Mouse (Mus musculus) large intestine, adult 2 months (tissue): Measurements from ENCODE around the gene Snx9. TPM values are rescaled to one million over a fixed set of nuclear protein-coding genes. Genes with fewer than 3 reads are reported as not detected.

ENCODE experiments used
- DNase-seq: peaks from one replicate; pipeline ENCODE4 v3.0.0-alpha.2; 2012; ENCODE audit warnings: low read depth, low spot score
- WGBS: fragments of 180-500 bp; shearing (Covaris S2); methylation state at CpG from one replicate; pipeline ENCODE4 v1.1.7; 2018; 5-methylcytosine and 5-hydroxymethylcytosine counted together
- polyA plus RNA-seq: library from polyadenylated mRNA; depleted of rRNA; stranded (reverse); fragments of >200 nt; gene quantifications from 2 replicates; pipeline ENCODE4 v1.2.3, GENCODE M21; 2012

The Snx9 gene
- polyA plus RNA-seq, 1 experiment = 42.8 TPM

- no peak for DNase-seq
- WGBS = 60% methylated on average over 7 of the region's 7 CpGs
Observed at GRCm38 (mm10) chr17:5805151-5805834, 35.8 kb upstream of the Snx9 start.

GRCm38 (mm10) chr17:5805935-5806334, 35.2 kb upstream of the Snx9 start:
- DNase-seq = no peak
- 76% methylated on average over 2 of the region's 2 CpGs for WGBS

GRCm38 (mm10) chr17:5806823-5807222, 34.3 kb upstream of the Snx9 start:
- 91% methylated on average over 2 of the region's 2 CpGs for WGBS

DNA sequence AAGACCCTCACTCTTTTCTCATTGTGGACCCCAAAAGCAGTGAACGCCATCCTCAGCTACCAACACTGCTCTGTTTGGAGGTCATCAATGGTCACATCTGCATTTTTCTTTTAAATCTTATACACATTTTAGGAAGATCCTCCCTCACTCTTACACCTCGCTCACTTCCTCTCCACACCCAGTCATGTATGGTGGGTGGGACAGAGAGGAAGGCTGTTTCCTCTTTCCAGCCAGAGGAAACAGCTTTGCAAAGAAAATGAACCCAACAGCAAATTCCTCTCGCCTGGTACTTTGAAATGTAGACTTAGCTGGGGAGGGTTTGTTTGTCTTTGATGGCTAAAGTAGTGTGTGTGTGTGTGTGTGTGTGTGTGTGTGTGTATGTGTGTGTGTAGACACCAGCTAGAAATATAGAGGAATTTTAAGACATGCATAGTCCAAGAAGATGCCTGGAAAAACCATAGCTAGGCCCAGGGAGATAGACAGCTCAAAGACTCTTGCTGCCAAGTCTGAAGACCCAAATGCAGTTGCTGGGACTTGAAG, 33.2 kb upstream of the Snx9 start:
- no peak for DNase-seq
- WGBS = 50% methylated on average over 3 of the region's 3 CpGs

More at GRCm38 (mm10) chr17:5806823-5807222, 34.3 kb upstream of the Snx9 start:
- DNase-seq = no peak

- no peak for DNase-seq
- 36% methylated on average over 8 of the region's 8 CpGs for WGBS
Observed at GRCm38 (mm10) chr17:5813863-5814640, 27.1 kb upstream of the Snx9 start.

DNA sequence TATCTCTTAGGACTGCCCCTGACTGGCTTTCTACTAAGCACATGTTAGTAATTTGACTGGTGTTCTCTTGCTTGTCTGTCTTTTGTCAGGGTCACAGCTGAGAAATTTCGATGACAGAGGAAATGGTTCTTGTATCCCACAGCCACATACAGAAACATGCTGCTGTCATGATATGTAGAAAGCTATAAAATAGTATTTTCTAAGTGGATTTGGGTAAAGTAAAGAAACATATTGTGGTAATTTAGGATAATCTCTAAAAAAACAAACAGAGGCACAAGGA, 26.5 kb upstream of the Snx9 start:
- no peak for DNase-seq
- WGBS = 52% methylated on average over 1 of the region's 1 CpGs

DNA sequence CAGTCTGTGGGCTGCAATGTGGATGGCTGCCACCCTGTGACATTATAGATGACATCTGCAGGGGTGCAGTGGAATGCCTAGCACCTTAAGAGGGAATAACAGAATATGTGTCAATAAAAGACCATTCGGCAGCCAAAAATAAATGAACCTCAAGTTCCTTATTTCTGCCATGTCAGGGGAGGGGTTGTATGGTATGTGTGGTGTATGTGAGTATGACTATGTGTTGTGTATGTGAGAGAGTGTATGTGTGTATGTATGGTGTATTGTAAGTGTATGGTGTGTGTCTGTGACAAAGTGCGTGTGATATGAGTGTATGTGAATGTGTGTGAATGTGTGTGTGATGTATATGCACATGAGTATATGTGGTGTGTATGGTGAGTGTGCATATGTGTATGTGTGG, 23.3 kb upstream of the Snx9 start:
- no peak for DNase-seq
- 86% methylated on average over 2 of the region's 2 CpGs for WGBS

GRCm38 (mm10) chr17:5819105-5819504, 22.0 kb upstream of the Snx9 start:
- no peak for DNase-seq
- WGBS = 48% methylated on average over 6 of the region's 6 CpGs

GRCm38 (mm10) chr17:5819799-5820201, 21.3 kb upstream of the Snx9 start:
- DNase-seq = no peak
- WGBS = 55% methylated on average over 9 of the region's 9 CpGs

DNA sequence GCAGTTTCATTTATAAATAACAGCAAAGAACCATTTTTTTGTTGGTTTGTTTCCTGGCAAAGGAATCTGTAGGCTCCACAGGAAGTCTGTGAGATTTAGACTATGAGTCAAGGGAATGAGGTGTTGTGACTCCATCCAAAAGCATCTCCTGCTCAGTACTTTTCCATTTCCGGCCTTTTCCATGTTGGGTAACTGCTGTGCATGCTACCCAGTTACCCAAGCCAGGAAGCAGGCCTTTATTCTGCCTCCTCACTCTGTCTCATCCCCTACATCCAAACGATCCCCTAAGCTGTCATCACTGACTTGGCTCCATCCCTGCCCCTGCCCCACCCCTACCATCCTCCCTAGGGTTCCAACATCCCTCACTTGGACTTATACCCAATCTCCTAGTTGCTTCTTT, 18.6 kb upstream of the Snx9 start:
- WGBS = 70% methylated on average over 2 of the region's 2 CpGs
- DNase-seq = no peak

- DNase-seq = no peak
- WGBS = 89% methylated on average over 11 of the region's 11 CpGs
Observed at GRCm38 (mm10) chr17:5823032-5823431, 18.1 kb upstream of the Snx9 start.

DNA sequence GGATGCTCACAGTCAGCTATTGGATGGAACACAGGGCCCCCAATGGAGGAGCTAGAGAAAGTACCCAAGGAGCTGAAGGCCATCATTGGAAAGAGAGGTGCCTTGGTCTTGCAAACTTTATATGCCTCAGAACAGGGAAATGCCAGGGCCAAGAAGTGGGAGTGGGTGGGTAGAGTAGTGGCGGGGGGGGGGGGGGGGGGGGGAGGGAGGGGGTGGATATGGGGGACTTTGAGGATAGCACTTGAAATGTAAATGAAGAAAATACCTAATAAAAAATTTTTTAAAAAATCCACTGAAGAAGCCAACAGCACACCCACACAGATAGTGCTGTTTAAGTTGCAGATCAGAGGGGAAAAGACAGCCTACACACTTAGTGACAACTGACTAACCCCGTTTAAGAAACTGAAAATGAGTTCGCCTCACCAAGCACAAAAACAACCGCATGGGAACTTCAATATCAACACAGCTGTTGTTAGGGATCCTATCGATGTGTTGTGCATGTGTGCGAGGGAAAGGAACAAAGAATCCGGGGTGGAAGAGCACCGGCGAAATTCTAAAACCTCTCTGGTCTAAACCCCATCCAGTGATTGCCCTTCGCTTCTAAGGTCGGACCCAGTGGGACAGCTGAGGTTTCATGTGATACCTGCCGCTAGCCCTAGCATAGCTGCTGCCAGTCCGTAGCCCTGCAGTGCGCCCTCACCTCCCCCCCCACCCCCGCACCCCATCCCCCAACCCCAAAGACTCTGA, 13.1 kb upstream of the Snx9 start:
- DNase-seq = no peak
- 49% methylated on average over 14 of the region's 15 CpGs for WGBS

DNA sequence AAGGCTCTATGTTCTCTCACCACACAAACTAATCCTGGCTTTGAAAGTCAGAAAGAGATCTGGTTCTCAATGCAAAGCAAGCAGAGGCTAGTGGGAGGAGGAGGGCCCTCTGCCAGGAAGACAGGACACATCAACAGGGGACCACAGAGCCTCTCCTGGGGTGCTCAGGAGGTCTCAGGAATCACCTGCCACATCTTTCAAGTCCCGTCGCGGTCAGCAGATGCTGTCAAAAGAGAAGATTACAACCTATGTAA, 12.6 kb upstream of the Snx9 start:
- WGBS = 68% methylated on average over 3 of the region's 3 CpGs
- no peak for DNase-seq

DNA sequence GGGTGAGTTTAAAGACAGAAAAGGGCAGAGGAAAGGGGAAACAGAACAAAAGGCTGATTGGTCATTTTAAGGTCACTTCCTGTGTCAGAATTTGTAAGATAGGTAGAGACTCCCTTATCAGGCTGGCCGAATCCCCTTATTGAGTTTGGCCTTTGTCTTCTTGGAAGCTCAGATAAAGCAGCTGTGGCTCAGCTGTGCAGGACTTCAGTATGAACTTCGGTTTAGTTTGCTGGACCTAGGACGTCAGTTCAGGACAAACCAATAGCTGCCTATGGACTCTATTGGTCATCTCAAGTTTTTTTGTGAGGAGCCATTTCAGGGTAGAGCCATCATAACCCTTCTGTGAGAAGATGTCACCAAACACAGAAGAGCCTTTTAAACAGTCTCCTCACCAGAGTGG, 12.2 kb upstream of the Snx9 start:
- WGBS = 74% methylated on average over 3 of the region's 3 CpGs
- no peak for DNase-seq

- no peak for DNase-seq
- WGBS = 38% methylated on average over 3 of the region's 3 CpGs
Observed at GRCm38 (mm10) chr17:5829930-5830329, 11.2 kb upstream of the Snx9 start.

- no peak for DNase-seq
- WGBS = 58% methylated on average over 2 of the region's 2 CpGs
Observed at GRCm38 (mm10) chr17:5830382-5830781, 10.7 kb upstream of the Snx9 start.

DNA sequence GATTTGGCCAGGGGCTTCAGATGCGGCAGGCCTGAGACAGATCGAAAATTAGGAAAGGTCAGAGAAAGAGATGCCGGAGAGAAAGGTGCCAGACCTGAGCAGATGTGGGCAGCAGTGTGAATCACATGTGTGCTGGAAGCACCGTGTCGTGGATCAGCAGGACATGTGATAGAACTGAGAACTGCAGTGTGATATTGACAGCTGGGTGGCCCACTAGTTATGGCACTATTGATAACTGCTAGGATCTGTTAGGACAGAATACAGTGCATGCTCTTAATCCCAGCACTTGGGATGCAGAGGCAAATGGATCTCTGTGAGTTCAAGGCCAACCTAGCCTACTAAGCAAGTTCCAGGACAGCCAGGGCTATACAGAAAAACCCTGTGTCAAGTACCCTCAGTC, 10.3 kb upstream of the Snx9 start:
- WGBS = 93% methylated on average over 5 of the region's 5 CpGs

GRCm38 (mm10) chr17:5831257-5831806, 9.8 kb upstream of the Snx9 start:
- no peak for DNase-seq
- WGBS = 96% methylated on average over 1 of the region's 1 CpGs

More for the DNA sequence above, 10.3 kb upstream of the Snx9 start:
- DNase-seq = no peak

DNA sequence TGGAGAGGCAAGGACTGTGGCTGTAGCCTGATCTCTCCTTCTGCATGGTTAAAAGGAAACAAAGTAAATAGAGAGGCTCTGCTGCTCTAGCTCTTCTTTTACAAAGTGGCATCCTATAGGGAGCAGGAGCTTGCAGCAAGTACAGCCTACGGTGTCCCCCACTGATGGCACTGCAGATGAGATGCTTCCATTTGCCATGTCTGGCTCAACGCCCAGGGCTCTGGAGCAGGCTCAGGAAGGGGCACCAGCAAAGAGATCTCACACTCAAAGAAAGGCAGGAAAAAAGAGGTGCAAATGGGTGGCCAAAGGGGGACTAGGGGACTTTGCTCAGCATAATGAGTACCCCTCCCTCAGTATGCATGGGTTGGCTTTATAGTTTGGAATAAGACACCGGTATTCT, 7.0 kb upstream of the Snx9 start:
- DNase-seq = no peak
- 88% methylated on average over 3 of the region's 3 CpGs for WGBS

DNA sequence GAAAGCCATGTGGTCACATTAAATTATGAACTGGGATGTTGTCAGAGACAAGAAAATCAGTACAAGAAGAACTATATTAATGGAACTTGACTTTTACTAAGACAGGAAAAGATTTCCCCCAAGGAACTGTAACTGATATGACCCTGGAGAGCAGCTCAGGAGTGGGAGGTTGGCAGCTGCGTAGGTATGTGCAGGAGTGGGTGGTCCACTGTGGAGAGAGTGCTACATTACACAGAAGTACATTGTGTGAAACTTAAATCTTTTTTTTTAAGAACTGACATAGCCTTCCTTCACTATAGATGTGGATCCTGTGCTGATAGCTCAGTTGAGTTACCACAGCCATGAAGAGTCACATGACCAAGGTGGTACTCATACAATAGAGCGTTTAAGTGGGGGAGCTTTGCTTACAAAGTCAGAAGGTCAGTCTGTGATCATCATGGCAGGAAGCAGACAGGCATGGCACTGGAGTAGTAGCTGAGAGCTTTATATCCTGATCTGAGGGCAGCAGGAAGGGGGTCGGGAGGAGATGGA, 6.3 kb upstream of the Snx9 start:
- no peak for DNase-seq
- WGBS = 89% methylated on average over 3 of the region's 3 CpGs
